Mouse (Mus musculus): ENCODE measurements around the gene Ehd4.

GRCm38 (mm10) chr2:120165474-120165873 is 11.1 kb upstream of the Ehd4 start:
- TF ChIP-seq CTCF (IDR thresholded peaks at IDR 0.05; ENCODE audit: low read depth, low read length) (no peak), POLR2A (IDR thresholded peaks at IDR 0.05; ENCODE audit: insufficient read depth, low read length) (no peak), EP300 (IDR thresholded peaks at IDR 0.05; ENCODE audit: insufficient read depth, low read depth, low read length) (no peak)

Measured in ES-Bruce4 (cell line).